Mouse (Mus musculus) thymus, adult 2 months (tissue): ENCODE measurements around the gene Ssxb10.

Experiments used
- CTCF ChIP-seq: fragments of 200-500 bp; IDR thresholded peaks from 2 replicates; pipeline ENCODE4 v1.5.1; 2012; ENCODE audit warnings: mild to moderate bottlenecking, control low read depth, low read length, moderate library complexity, borderline replicate concordance; ENCODE audit not compliant: control insufficient read depth, poor library complexity, insufficient read depth; ENCODE audit errors: extremely low read depth
- POLR2A ChIP-seq: fragments of 200-500 bp; IDR thresholded peaks from 2 replicates; pipeline ENCODE4 v1.6.1; 2012; ENCODE audit warnings: mild to moderate bottlenecking, low read length, control low read depth, moderate library complexity; ENCODE audit not compliant: control insufficient read depth, poor library complexity, insufficient read depth; ENCODE audit errors: extremely low read depth

DNA sequence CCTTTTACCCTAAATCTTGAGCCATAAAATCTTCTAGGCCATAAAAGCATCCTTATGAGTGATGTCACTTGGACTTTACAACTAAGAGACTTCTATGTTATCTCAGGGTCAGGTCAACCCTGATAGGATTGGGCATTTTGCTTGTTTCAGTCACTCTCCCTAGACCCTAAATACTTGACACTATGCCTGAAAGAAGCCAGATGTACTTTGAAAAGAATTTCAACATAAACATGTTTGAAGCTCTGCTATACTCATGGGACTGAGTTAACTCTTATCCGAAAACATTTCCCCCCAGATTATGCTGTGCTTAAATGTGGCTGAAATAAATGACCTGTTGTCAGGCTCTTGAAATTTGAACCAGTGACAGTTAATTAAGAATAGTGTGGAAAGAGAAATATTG, 17.9 kb upstream of the Ssxb10 start:
- TF ChIP-seq CTCF, result no peak
- TF ChIP-seq POLR2A, result no peak
